Mouse (Mus musculus) embryo, embryonic 10 days (tissue): ENCODE results near the gene Gm19402.
"Not testable (repeated sequence)": the region's sequence is repeated elsewhere in the genome, so short reads cannot be mapped to it uniquely, and the experiment has no call there.

ENCODE experiments used
- DNase-seq: peaks from one replicate; pipeline ENCODE4 v3.0.0-alpha.2; 2015; ENCODE audit warnings: low spot score

The Gm19402 gene

DNA sequence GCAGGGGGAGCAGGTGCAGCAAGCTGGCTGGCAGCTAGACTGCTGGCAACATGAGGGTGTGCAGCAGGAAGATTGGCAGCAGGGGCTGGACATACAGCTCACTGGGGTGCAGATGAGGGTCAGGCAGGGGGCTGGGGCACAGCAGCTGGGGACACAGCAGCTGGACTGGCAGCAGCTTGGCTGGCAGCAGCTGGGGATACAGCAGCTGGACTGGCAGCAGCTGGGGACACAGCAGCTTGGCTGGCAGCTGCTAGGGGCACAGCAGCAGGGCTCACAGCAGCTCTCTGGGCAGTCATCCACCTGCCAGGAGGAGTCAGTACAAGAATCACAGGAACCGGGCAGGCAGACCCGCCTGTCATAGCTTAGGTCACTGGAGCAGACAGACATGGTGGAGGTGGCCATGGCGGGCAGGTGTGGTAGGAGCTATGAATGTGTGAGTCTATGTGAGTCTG lies at the start of gene Gm19402:
Gm19402 (minus strand) TSS at position 402 of the 452 bp plus-strand sequence.
- not testable (repeated sequence) for DNase-seq

DNA sequence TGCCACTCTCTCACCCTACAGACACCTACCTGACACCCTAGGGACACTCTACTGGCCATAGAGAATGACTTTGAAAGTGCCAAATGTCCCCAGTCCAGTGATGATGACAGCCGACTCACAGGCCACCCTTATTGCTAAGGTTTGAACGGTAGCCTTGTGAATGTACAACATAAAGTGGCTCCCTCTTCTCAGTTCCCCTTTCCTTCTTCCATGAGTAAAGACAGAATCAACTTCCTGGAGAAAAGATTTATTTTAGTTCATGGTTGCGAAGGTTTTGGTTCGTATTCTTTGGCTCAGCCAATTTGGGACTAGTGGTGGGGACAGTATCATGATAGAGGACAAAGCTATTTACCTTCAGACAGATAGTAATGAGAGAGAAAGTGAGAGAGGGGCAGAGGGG lies 48.4 kb upstream of the Gm19402 start:
- no peak for DNase-seq

DNA sequence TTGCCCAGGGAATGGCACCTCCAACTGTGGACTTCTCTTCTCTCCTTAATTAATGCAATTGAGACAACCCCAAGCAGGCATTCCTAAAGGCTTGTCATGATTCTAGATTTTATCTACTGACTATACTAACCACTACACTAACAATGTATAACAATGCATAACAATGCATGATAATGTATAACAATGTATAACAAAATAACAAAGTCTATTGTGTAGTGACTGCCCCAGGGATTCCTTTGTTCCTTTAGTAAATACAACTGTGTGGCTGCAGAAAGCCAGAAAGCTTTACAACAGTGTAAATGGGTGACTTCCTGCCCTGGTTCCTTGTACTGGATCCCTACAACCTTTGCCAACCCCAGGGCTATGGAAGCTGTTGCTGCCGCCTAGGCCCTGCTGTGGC lies 45.4 kb upstream of the Gm19402 start:
- no peak for DNase-seq

DNA sequence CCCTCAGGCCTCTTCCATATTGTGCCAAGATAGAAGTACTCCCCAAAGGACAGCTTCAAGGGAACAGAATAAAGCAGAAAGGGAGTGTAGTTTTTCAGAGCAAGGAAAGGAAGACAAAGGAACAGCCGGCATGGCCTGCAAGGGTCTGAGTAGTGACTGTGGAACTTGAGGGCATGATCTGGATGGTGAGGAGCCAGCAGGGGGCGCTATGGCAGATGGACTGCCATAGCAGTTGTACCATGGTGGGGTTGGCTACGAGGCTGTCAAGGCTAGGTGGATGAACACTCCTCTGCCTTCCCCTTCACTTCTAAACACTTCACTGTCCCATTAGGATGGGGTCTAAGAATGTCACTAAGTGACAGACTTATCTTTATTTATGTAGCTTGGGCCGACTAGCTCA lies 38.7 kb upstream of the Gm19402 start:
- DNase-seq, result peak; percentile 45

DNA sequence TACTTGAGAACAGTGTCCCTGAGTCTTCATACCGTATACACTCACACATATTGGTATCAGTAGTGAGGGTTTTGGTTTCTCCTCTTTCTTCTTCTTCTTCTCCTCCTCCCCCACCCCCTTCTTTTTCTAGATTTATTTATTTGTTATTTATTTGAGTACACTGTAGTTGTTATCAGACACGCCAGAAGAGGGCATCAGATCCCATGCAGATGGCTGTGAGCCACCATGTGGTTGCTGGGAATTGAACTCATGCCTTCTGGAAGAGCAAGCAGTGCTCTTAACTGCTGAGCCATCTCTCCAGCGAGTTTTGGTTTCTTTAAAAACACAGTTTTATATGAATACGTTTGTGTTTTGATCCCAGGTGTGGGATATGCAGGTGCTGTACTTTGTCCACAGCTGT lies 37.7 kb upstream of the Gm19402 start:
- no peak for DNase-seq

DNA sequence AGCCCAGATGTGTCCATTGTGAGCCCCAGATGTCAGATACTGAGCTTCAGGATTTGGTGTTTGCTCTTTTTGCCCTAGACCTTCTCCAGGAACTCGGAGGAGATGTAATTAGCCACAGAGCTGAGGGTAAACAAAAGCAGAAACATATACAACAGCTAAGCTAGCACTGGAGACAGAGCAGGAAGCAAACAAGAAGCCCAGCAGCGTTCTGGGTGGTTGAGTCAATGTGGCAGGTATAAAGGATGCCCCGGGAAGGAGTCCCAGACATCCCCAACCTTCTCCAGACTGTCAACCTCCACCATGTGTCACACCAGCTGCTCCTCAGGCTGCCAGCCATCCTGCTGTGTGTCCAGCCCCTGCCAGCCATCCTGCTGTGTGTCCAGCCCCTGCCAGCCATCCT lies 35.6 kb upstream of the Gm19402 start, which contains the start of gene Gm10100:
Gm10100 (plus strand) TSS at position 301 of the 400 bp plus-strand sequence.
- DNase-seq, result no peak

DNA sequence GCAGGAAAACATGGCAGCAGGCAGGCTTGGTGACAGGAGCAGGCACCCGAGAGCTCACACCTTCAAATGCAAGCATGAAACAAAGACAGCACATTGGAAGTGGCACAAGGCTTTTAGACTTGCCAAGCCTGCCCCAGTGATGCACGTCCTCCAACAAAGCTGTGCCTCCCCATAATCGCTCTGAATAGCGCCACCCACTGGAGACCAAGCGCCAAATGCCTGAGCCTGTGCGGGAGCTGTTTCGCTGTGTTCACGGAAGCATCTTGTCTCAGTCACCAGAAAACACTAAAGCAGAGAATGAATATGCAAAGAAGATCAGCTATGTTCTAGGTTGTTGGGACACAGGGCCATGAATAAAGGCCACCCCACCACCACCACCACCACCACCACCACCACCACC lies 34.3 kb upstream of the Gm19402 start:
- peak; percentile 12 for DNase-seq

DNA sequence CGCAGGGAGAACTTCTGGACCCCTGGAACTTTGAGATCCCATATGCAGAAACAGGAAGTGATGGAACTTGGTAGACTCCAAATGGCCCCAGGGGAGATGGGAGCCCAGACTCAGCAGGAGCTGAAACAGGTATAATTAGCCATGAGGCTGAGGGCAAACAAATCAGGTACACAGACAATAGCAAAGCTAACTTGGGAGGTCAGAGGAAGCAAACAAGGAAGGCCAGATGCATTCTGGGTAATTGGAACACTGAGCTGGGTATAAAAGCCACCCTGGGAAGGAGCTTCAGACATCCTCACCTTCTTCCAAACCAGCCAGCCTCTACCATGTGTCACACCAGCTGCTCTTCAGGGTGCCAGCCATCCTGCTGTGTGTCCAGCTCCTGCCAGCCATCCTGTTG lies 29.7 kb upstream of the Gm19402 start, which contains the start of gene Krtap12-1:
Krtap12-1 (plus strand) TSS at position 301 of the 400 bp plus-strand sequence.
- not testable (repeated sequence) for DNase-seq

DNA sequence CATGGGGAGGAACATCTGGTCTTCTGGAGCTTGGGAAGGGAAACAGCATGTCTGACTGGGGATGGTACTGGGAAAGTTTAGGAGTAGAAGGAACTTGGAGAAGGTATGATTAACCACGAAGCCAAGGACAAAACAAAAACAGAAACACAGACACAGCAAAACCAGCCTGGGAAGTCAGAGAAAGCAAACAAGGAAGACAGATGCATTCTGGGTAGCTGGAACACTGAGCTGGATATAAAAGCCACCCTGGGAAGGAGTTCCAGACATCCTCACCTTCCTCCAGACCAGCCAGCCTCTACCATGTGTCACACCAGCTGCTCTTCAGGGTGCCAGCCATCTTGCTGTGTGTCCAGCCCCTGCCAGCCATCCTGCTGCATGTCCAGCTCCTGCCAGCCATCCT lies 24.9 kb upstream of the Gm19402 start, which contains the start of gene Gm10142:
Gm10142 (plus strand) TSS at position 301 of the 400 bp plus-strand sequence.
- DNase-seq, result no peak

DNA sequence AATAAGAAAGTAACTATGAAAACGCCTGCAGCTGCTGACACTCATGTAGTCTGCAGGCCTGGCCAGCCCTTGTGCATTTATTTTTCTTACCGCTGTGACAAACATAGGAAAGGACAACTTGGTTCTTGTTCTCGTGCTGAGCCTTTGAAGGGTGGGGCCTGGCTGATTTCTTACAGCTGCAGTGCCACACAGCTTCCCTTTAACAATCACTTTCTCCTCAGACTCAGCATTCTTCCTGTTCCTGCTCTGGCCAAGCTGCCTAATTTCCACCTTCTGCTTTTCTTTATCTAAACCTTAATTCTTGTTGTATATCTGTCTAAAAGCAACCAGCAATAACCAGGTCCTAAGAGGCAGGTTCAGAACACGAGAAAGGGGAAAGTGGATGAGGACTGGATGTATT lies 23.2 kb upstream of the Gm19402 start:
- DNase-seq, result no peak

DNA sequence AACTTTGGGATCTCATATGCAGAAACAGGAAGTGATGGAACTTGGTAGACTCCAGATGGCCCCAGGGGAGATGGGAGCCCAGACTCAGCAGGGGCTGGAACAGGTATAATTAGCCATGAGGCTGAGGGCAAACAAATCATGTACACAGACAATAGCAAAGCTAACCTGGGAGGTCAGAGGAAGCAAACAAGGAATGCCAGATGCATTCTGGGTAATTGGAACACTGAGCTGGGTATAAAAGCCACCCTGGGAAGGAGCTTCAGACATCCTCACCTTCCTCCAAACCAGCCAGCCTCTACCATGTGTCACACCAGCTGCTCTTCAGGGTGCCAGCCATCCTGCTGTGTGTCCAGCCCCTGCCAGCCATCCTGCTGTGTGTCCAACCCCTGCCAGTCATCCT lies 20.6 kb upstream of the Gm19402 start, which contains the start of gene Gm10024:
Gm10024 (plus strand) TSS at position 301 of the 400 bp plus-strand sequence.
- not testable (repeated sequence) for DNase-seq

DNA sequence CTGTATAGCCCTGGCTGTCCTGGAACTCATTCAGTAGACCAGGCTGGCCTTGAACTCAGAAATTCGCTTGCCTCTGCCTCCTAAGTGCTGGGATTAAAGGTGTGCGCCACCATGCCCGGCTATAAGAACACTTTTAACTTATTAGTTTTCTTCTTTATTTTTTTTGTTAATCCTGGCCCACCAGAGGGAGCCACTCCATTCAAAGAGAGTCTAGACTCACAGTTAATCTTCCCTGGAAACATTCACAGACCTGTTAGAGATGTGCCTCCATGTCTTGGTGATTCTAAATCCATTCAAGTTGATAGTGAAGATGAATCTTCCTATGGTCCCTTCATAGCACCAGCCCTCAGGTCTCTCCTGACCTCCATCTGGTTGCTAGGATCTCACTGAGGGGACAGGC lies 19.3 kb upstream of the Gm19402 start:
- no peak for DNase-seq

DNA sequence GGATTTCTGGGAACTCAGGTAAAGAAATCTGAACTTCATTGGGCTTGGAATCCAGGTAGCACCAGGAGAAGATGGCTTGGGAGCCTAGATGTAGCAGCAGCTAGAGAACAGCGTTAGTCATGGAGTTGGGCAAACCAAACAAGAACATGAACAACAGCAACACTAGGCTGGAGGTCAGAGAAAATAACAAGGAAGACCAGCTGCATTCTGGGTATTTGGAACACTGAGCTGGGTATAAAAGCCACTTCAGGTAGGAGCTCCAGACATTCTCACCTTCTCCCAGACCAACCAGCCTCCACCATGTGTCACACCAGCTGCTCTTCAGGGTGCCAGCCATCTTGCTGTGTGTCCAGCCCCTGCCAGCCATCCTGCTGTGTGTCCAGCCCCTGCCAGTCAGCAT lies 15.8 kb upstream of the Gm19402 start, which contains the start of gene Gm10272:
Gm10272 (plus strand) TSS at position 301 of the 400 bp plus-strand sequence.
- DNase-seq, result no peak

DNA sequence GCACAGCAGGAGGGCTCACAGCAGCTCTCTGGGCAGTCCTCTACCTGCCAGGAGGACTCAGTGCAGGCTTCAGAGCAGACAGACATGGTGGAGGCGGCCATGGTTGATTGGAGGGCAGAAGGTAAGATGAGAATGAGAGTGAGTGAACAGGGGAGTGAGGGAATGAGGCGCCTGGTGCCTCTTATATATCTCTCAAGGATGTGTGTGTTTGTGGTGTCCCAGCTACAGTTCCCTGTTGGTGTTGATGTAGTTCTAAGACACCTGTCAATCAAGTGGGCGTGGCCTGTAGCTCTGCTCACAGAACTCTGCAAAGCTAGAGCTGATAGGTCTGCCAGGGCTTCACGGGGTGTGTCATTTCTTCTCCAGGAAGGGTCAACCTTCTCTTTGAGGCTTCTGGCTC lies 6.6 kb upstream of the Gm19402 start, which contains the start of gene Gm9508:
Gm9508 (minus strand) TSS at position 101 of the 400 bp plus-strand sequence.
- no peak for DNase-seq

DNA sequence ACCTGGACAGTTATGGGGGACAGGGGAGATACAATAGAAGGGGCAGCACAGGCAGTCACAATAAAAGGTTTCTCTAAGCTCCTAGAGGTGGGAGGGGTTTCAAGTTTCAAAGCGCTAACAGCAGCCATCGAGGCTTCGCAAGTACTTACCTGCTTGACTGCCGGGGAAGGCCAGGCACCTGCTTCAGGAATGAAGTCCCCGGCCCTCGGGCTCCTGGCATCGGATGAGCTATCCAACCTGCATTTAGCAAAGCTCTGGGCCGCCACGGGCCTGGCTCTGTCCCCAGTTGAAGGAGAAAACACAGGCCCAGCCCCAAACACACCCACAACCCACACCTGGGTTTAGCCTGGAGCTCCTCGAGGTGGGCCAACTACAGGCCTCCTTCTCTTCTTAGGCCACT lies 3.5 kb downstream of the Gm19402 start:
- DNase-seq, result no peak

DNA sequence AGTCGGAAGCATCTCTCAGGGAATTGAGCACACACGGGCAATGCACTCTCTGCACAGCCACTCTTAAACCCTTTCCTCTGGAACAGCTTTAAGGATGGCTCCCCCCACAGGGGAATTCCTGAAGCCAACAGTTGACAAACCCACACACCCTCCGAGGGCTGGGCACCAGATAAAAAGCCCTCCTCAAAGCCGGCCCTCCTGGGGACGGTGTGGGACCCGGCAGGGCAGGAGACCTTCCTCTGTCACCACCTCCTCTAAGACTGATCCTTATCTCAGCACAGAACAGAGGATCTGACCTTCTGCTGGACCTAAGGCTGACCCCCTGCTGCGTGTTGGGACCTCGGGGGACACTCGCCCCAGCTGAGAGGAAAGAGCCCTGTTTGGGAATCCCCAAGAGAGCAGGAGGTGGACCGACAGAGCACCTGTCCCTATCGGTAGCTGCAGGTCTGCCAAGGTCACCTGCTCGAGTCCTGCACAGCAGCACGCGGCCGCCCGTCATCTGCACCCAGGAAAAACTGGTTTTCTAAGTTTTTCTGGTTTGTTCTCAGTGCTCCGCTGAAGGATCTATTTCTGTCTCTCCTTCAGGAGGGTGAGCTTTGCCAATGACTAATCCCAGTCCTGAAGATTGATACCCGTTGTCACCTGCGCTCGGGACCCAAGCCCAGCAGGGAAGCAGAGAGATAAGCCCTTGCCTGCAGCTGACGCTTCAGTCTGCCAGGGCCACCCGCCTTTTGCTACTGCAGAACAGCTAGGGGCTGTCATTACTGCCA lies 4.5 kb downstream of the Gm19402 start, which contains the start of gene Tspear:
Tspear (plus strand) TSS at position 675 of the 770 bp plus-strand sequence.
- DNase-seq, result no peak

DNA sequence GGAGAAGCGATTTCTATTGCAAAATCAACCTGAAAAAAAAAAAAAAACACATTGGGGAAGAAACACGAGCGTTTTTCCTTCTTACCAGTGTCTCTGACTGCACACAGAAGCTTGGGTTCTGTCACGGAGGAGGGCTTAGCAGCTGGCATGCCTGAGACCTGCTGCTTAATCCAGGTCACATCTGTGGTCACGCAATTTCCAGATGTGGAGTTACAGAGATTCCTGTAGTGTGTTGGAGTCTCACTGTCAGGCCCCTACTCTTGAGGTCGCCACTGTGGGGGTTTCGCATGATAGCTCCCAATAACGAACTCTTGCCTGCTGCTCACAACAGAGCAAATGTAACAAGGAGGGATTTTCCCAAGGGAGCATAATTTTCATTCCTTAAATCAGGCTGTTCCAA lies 6.4 kb downstream of the Gm19402 start:
- DNase-seq, result peak; percentile 36

DNA sequence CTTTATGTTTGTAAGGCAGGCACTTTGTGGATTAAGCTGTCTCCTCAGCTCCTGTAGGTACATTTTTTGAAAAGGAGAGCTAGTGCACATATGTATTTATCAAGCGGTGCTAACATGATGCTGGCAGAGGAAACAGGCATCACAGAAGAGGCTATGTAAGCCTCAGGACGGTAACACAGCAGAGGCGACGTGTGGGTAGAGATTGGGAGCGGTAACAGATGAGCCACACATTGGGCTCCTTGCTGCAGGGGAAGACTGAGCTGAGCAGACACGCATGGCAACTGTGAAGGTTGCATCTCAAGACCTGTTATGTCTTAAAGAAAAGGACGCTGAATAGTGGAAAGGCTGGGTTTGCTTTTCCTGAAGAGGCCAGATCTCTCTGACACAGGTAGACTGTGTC lies 7.6 kb downstream of the Gm19402 start:
- DNase-seq, result no peak

DNA sequence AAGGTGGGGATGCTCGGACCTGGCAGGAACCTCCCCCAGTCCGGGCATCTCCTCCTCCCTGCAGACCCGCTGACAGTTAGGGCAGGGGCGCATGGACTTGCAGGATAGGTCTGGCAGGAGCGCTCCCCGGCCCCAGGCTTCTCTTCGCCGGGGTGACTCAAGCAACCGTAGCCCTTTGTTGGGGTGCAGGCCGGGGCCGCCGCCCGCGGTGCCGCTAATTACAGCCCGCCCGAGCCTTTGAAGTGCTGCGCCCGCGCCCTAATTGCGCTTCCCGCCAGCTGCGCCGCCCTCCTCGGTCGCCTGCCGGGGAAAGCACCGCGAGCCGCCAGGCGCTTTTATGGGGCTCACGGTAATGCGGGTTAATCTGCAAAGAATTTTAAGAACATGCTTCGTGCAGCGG lies 13.0 kb downstream of the Gm19402 start:
- no peak for DNase-seq

DNA sequence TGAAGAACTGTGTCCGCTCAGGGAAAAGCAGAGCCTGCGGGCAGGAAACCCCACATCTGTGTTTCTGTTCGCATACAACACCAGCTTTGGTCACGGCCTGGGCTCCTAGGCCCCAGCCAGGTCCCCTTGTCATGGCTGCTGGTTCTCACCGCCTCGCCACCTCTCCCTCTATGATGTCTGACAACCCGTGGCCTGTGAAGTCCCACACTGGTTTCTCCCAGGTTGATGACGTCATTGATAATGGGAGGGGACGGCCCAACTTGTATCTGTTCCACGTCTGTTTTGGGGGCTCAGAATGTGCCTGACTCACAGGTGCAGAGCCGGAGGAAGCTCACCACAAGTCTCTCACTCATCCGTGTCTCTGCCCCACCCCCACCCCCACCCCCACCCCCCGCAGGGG lies 16.8 kb downstream of the Gm19402 start:
- no peak for DNase-seq

DNA sequence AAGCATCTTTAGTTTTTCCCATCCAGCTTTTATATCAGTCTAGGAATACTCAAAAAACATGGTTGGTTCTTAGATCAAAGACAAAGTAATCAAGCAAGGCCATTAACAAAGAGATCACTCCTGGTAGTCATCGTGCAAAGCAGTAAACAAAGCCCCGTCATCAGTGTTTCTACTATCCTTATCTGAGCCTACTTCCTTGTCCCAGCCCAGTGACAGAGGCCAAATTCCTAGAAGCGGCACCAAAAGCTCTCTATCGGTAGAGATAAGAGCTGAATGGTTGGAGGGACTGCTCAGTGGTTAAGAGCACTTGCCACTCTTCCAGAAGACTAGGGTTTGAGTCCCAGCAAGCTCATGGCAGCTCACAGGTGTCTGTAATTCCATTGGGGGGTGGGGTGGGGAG lies 19.0 kb downstream of the Gm19402 start:
- no peak for DNase-seq

DNA sequence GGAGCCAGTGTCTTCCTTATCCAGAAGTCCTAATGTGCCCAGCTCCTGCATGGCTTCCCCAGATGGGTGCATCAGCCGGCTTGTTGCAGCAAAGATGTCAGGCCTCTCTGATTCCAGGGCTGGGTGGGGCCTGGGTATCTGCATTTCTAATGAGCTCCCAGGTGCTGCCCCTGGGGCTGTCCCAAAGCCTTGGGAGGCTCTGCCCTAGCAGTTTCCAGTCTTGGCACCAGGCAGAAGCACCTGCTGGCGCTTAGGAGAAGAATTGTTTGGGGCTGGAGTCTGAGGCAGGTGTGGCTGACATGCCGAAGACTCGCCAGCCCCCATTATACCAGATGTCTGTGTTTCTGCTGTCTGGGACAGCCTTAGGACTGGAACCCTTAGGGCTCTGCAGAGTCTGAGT lies 19.8 kb downstream of the Gm19402 start:
- DNase-seq, result no peak

DNA sequence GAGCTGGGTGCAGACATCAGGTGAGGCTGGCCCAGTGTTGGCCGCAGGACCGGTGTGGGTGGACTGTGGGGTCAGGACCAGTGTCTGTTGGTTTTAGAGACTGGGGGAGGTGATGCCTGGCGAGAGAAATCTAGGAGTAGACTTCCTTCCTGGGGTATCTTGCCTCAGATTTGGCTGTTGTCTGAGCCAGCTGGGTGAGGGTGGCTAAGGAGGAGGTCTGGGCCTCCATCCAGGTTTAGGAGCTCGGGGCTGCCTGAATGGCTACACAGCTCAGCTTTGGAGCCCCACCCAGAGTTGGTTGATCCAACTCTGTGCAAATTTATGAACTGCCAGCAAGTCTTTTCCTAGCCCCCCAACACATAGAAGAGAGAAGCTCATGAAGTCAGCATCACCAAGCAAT lies 23.2 kb downstream of the Gm19402 start:
- DNase-seq, result no peak
